Comparison of ENCODE assay signal across 8 mouse cellular contexts in genomic region chr7:107661189-107661842, GRCm38 (mm10). TPM values are rescaled to one million over a fixed set of nuclear protein-coding genes. Genes with fewer than 3 reads are reported as not detected.
DNase-seq lines count a peak whose midpoint lies in the region; ATAC-seq and TF ChIP-seq lines count a peak whose summit lies in the region.

No protein-coding gene starts in this region.

- intact Hi-C loops in heart, postnatal 14 days (cut with DNase I), result loop anchor here (2.0 kb wide), 2 partner anchors 69 to 87 kb away; no protein-coding TSS in a partner anchor

- no peak for TF ChIP-seq EP300 in MEL (IDR thresholded peaks at IDR 0.05; ENCODE audit: low read depth in 1 of 2, low read length in 2 of 2)
- TF ChIP-seq EP300 in liver, embryonic 14.5 days (IDR thresholded peaks at IDR 0.05; ENCODE audit: low read depth), result no peak

- peak; percentile 68 for ATAC-seq in forebrain, embryonic 11.5 days (replicated peaks; ENCODE audit: low FRiP score)
- ATAC-seq in liver, embryonic 14.5 days (ENCODE audit: insufficient read depth), result 0 out of 2 replicates have a peak, but pooled peaks have one; percentile 18
- ATAC-seq in neural tube, embryonic 11.5 days (ENCODE audit: insufficient read depth, low FRiP score, low TSS enrichment), result peak; percentile 80

- DNase-seq in MEL (ENCODE audit: low read depth, low spot score), result peak; percentile 16
- peak; percentile 23 for DNase-seq in c-Kit-positive CD71-positive TER-119-positive erythroid progenitor cells, embryonic 14.5 days (ENCODE audit: low spot score)
- peak; percentile 85 for DNase-seq in forebrain, embryonic 11.5 days (ENCODE audit: low spot score)
- DNase-seq in heart, postnatal 14 days, result peak; percentile 68 to 80
- peak; percentile 66 to 85 for DNase-seq in kidney, postnatal 25 days
- peak; percentile 6 to 27 (median 12) for DNase-seq in liver, embryonic 14.5 days (ENCODE audit: low read depth in 3 of 3, low spot score in 3 of 3)
- DNase-seq in neural tube, embryonic 11.5 days (ENCODE audit: low spot score), result peak; percentile 74
- peak; percentile 58 for DNase-seq in thymus, postnatal 0 days (ENCODE audit: low spot score)

- H3K79me2 ChIP-seq in MEL (ENCODE audit: control insufficient read depth, insufficient read depth, low read length, poor library complexity), result no peaks in the 10 kb centered on the region

- H3K4me2 ChIP-seq in forebrain, embryonic 11.5 days (ENCODE audit: low read depth, low read length, severe bottlenecking), result no peak overlapping the region
- H3K4me2 ChIP-seq in liver, embryonic 14.5 days (ENCODE audit: low read depth), result no peak overlapping the region
- no peak overlapping the region for H3K4me2 ChIP-seq in neural tube, embryonic 11.5 days (ENCODE audit: low read depth)

- H3K9me3 ChIP-seq in MEL (replicated peaks; ENCODE audit: insufficient read depth, low read length), result no peaks in the 10 kb centered on the region
- H3K9me3 ChIP-seq in forebrain, embryonic 11.5 days (ENCODE audit: control insufficient read depth, low read length), result no peaks in the 10 kb centered on the region
- H3K9me3 ChIP-seq in liver, embryonic 14.5 days (ENCODE audit: control insufficient read depth, low read length), result no peaks in the 10 kb centered on the region
- no peaks in the 10 kb centered on the region for H3K9me3 ChIP-seq in neural tube, embryonic 11.5 days (ENCODE audit: control insufficient read depth, low read length)

- no peak overlapping the region for H3K4me3 ChIP-seq in MEL (ENCODE audit: control insufficient read depth in 1 of 2, insufficient read depth in 1 of 2, low read depth in 2 of 2, low read length in 2 of 2)
- H3K4me3 ChIP-seq in forebrain, embryonic 11.5 days (ENCODE audit: low read depth, low read length), result no peak overlapping the region
- no peak overlapping the region for H3K4me3 ChIP-seq in liver, embryonic 14.5 days (ENCODE audit: insufficient read depth in 1 of 2, low read depth in 2 of 2, low read length in 2 of 2)
- H3K4me3 ChIP-seq in neural tube, embryonic 11.5 days (ENCODE audit: low read depth, low read length), result no peak overlapping the region

- H3K36me3 ChIP-seq in MEL (ENCODE audit: control insufficient read depth in 1 of 2, insufficient read depth in 2 of 2, low read length in 2 of 2), result no peaks in the 10 kb centered on the region
- H3K36me3 ChIP-seq in forebrain, embryonic 11.5 days (ENCODE audit: control insufficient read depth, insufficient read depth, low read length), result no peaks in the 10 kb centered on the region
- no peaks in the 10 kb centered on the region for H3K36me3 ChIP-seq in liver, embryonic 14.5 days (replicated peaks; ENCODE audit: control insufficient read depth, insufficient read depth, low read depth)
- H3K36me3 ChIP-seq in neural tube, embryonic 11.5 days (ENCODE audit: control insufficient read depth, insufficient read depth, low read length), result no peaks in the 10 kb centered on the region

- TF ChIP-seq RAD21 in MEL (IDR thresholded peaks at IDR 0.05; ENCODE audit: low read depth, low read length), result peak; percentile 36

- H3K27ac ChIP-seq in MEL (ENCODE audit: control insufficient read depth, low read depth, low read length), result no peak overlapping the region
- H3K27ac ChIP-seq in forebrain, embryonic 11.5 days (ENCODE audit: low read depth, low read length), result no peak overlapping the region
- H3K27ac ChIP-seq in liver, embryonic 14.5 days, result no peak overlapping the region
- no peak overlapping the region for H3K27ac ChIP-seq in neural tube, embryonic 11.5 days (ENCODE audit: low read depth, low read length)

- no peaks in the 10 kb centered on the region for H3K27me3 ChIP-seq in MEL (ENCODE audit: control insufficient read depth in 1 of 2, insufficient read depth in 2 of 2, low read length in 2 of 2)
- H3K27me3 ChIP-seq in forebrain, embryonic 11.5 days (ENCODE audit: control insufficient read depth, insufficient read depth, low read length), result no peaks in the 10 kb centered on the region
- no peaks in the 10 kb centered on the region for H3K27me3 ChIP-seq in liver, embryonic 14.5 days (ENCODE audit: control insufficient read depth, insufficient read depth, low read length)
- no peaks in the 10 kb centered on the region for H3K27me3 ChIP-seq in neural tube, embryonic 11.5 days (ENCODE audit: control insufficient read depth, insufficient read depth, low read length)

- no peak overlapping the region for H3K9ac ChIP-seq in MEL (ENCODE audit: control insufficient read depth, low read depth, low read length, poor library complexity, severe bottlenecking)
- no peak overlapping the region for H3K9ac ChIP-seq in forebrain, embryonic 11.5 days (ENCODE audit: low read length)
- H3K9ac ChIP-seq in liver, embryonic 14.5 days (replicated peaks), result no peak overlapping the region
- no peak overlapping the region for H3K9ac ChIP-seq in neural tube, embryonic 11.5 days (ENCODE audit: low read length)

- WGBS in forebrain, embryonic 11.5 days, result 12% methylated on average over 8 of the region's 8 CpGs
- WGBS in liver, embryonic 14.5 days (ENCODE audit: insufficient replicate concordance), result 23% methylated on average over 8 of the region's 8 CpGs
- 14% methylated on average over 8 of the region's 8 CpGs for WGBS in neural tube, embryonic 11.5 days

- peak; percentile 13 to 37 (median 25); a peak in 5 of 6 replicates for TF ChIP-seq CTCF in MEL (IDR thresholded peaks at IDR 0.05 in 2 of 3, conservative IDR thresholded peaks at IDR 0.05 in 1 of 3; ENCODE audit: control insufficient read depth in 1 of 3, insufficient read depth in 1 of 3, low read depth in 2 of 3, low read length in 3 of 3, poor library complexity in 1 of 3, severe bottlenecking in 1 of 3)
- TF ChIP-seq CTCF in liver, embryonic 14.5 days (IDR thresholded peaks at IDR 0.05; ENCODE audit: low read depth), result peak; percentile 86

- no peak for TF ChIP-seq POLR2A in MEL (IDR thresholded peaks at IDR 0.05; ENCODE audit: control insufficient read depth in 1 of 2, insufficient read depth in 1 of 2, low read depth in 1 of 2, low read length in 2 of 2, poor library complexity in 1 of 2)

- no peaks in the 10 kb centered on the region for H3K4me1 ChIP-seq in MEL (ENCODE audit: control insufficient read depth in 1 of 2, insufficient read depth in 2 of 2, low read length in 2 of 2)
- H3K4me1 ChIP-seq in forebrain, embryonic 11.5 days (replicated peaks; ENCODE audit: control insufficient read depth, insufficient read depth, low read length), result peaks cover 9% of the 10 kb centered on the region
- peaks cover 0 to 13% of the 10 kb centered on the region in 2 experiments; a peak in 2 of 4 replicates for H3K4me1 ChIP-seq in liver, embryonic 14.5 days (replicated peaks; ENCODE audit: control insufficient read depth in 2 of 2, insufficient read depth in 2 of 2, low read length in 1 of 2)
- peaks cover 6% of the 10 kb centered on the region; the same call in 1 of the 2 replicates for H3K4me1 ChIP-seq in neural tube, embryonic 11.5 days (ENCODE audit: control insufficient read depth, insufficient read depth, low read length)

TF ChIP-seq in MEL, 35 proteins besides CTCF, POLR2A, EP300 and RAD21:
- TF ChIP-seq UBTF (IDR thresholded peaks at IDR 0.05; ENCODE audit: borderline replicate concordance, insufficient read depth, low read depth, low read length) (no peak), MAFK (IDR thresholded peaks at IDR 0.05; ENCODE audit: borderline replicate concordance, low read depth, low read length) (no peak), SMC3 (IDR thresholded peaks at IDR 0.05; ENCODE audit: low read depth, low read length) (peak; percentile 8; the same call in 1 of the 2 replicates)

RNA-seq across cellular contexts. Expression of gene 5330417H12Rik, which starts 36.4 kb away (rescaled TPM):
- total RNA-seq in MEL (2012; rRNA removed), result not detected in 2 replicates
- not detected for polyA plus RNA-seq in MEL (2012; ENCODE audit: insufficient read depth in 1 of 2, insufficient read length in 2 of 2, low read depth in 1 of 2, low replicate concordance in 2 of 2, missing spikeins in 1 of 2)
- not detected in 2 replicates for polyA plus RNA-seq in forebrain, embryonic 11.5 days (2014; fragmentation: Nextera tagmentation; extraction: Ambion mirVana)
- total RNA-seq in heart, postnatal 14 days (2021), result not detected
- not detected in 2 replicates for polyA plus RNA-seq in liver, embryonic 14.5 days (2012; rRNA removed)
- polyA plus RNA-seq in liver, embryonic 14.5 days (2014; fragmentation: Nextera tagmentation; extraction: Ambion mirVana), result not detected in 2 replicates
- not detected in 2 replicates for polyA plus RNA-seq in neural tube, embryonic 11.5 days (2014; fragmentation: Nextera tagmentation; extraction: Ambion mirVana)
- polyA plus RNA-seq in thymus, postnatal 0 days (2015; fragmentation: Nextera tagmentation; extraction: Ambion mirVana), result not detected in 2 replicates

Comparison
In these comparisons a context has a peak if more than half of its experiments do, and no peak if none do; other contexts are left out.
1. DNase-seq: peak in every context shown above with its lines; median percentile 85 in forebrain, embryonic 11.5 days; 76 in kidney, postnatal 25 days; 74 in heart, postnatal 14 days; 74 in neural tube, embryonic 11.5 days; 58 in thymus, postnatal 0 days; 23 in c-Kit-positive CD71-positive TER-119-positive erythroid progenitor cells, embryonic 14.5 days; 16 in MEL; 12 in liver, embryonic 14.5 days.
2. ATAC-seq: peak in every context shown above with its lines; median percentile 80 in neural tube, embryonic 11.5 days; 68 in forebrain, embryonic 11.5 days; 18 in liver, embryonic 14.5 days.